Mouse (Mus musculus) left cerebral cortex, adult 18-20 months (tissue): ENCODE results near the gene Ugt2b38. TPM values are rescaled to one million over a fixed set of nuclear protein-coding genes. Genes with fewer than 3 reads are reported as not detected.
"Not testable (repeated sequence)": the region's sequence is repeated elsewhere in the genome, so short reads cannot be mapped to it uniquely, and the experiment has no call there.

Experiments
- DNase-seq, 2 experiments: peaks; one replicate each; pipeline ENCODE4 v3.0.0; 2021 to 2022; ENCODE audit warnings: low spot score in 2 of 2, mixed read lengths in 1 of 2
- long read RNA-seq, 2 experiments: library from polyadenylated mRNA; stranded (forward); transcript quantifications; one replicate each; pipeline ENCODE4 v2.0.0; 2021
- total RNA-seq, 2 experiments: library from RNA; stranded (reverse); gene quantifications; 2 replicates each; pipeline ENCODE4 v1.2.3; 2021

The Ugt2b38 gene
- not detected for total RNA-seq
- long read RNA-seq, experiment 1: 0 reads
- long read RNA-seq, experiment 2: 0 reads

GRCm38 (mm10) chr5:87424041-87424440 is at the start of gene Ugt2b38:
Ugt2b38 (minus strand) TSS chr5:87424203.
- not testable (repeated sequence) for DNase-seq

DNA sequence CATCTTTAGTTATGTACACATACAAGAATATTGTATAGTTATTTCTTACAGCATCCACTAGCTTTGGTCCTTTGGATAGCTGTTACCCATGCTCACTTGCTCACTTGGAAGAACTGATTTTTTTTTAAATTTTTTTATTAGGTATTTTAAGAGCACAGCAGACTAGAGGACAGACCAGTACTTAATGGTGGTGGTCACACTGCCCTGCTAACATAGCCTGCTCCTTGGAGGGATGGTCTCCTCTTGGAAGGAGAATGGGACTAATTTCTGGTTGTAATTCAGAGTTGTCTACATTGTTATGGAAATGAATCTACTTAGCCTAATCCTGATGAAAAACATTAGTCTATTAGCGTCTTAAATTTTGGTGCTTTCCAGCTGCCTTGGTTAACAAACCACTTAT is 34.8 kb upstream of the Ugt2b38 start:
- DNase-seq: no peak

DNA sequence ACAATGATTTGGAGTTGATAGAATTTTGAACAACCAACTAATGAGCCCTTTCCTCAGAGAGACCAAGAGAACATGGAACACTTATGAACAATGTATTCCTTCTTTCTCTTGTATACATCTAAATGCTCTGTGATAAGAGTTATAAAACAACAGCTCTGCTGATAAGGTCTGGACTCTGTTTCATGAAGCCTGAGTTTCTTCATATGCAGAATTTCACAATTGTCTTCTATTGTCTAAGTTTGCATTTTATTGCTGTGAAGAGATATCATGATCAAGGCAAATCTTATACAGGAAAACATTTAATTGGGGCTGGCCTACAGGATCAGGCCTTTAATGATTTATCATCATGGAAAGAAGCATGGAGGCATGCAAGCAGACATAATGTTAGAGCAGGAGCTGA is 33.7 kb upstream of the Ugt2b38 start:
- DNase-seq: no peak

GRCm38 (mm10) chr5:87456216-87456850 is 32.3 kb upstream of the Ugt2b38 start:
- no peak for DNase-seq

- DNase-seq: no peak
These were observed 31.5 kb upstream of the Ugt2b38 start for GRCm38 (mm10) chr5:87455519-87455918.

DNA sequence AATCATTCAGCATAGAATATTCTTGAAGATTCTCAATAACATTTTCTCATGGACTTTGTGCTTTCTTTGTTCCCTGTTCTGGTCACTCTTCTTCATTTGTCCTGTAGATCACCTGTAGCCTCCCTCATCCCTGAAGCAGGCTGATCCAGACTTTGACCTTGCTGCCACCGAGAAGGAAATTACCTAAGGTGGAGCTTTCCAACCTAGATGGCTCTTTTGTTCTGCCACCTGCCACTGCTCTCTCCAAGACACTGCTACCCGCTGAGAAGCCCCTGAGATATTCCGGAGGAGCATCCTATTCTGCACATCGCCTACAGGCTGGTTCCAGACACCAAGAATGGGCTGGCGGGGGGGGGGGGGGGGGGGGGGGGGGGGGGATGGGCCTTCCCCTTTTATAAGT is 28.5 kb upstream of the Ugt2b38 start:
- not testable (repeated sequence) for DNase-seq

DNA sequence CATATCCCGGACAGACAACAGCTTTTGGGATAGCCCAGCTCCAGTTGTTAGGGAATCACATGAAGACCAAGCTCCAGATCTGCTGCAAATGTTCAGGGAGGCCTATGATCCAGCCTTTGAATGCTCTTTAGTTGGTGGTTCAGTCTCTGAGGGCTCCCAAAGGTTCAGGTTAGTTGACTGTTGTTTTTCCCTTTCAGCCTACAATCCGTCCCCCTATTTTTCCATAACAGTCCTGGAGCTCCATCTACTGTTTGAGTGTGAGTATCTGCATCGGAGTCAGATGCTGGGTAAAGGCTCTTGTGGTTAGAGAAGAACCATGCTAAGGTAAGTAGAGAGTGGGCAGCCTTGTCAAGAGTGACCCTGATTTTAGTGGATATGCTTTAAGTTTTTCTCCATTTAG is 12.3 kb upstream of the Ugt2b38 start:
- DNase-seq: peak in 1 of 2 experiments; percentile 11

- DNase-seq: no peak
These were observed 1.7 kb upstream of the Ugt2b38 start for GRCm38 (mm10) chr5:87425676-87426075.

GRCm38 (mm10) chr5:87396968-87397367 is 27.0 kb downstream of the Ugt2b38 start:
- DNase-seq: no peak

GRCm38 (mm10) chr5:87390818-87391217 is 33.2 kb downstream of the Ugt2b38 start:
- DNase-seq: no peak

GRCm38 (mm10) chr5:87380234-87380633 is 43.8 kb downstream of the Ugt2b38 start:
- no peak for DNase-seq

DNA sequence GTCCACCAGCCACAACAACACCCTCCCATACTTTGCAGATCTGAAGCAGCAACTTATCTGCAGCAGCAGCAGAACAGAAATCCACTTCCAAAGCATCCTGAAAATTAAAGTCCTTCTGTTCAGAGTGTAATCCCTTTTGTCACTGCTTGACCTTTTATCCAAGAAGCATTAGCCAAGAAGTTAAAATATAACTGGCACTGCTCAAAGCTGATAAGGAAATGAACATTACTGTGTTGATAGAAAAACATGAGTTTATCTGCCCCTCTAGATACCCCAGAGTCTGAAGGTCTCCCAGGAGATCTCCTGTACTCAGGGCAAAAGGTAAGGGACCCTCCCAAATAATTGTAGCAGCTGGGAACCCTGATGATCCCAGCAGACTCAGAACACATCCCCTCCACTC is 44.2 kb downstream of the Ugt2b38 start:
- no peak for DNase-seq

- DNase-seq: no peak
These were observed 48.1 kb downstream of the Ugt2b38 start for GRCm38 (mm10) chr5:87375874-87376383.

DNA sequence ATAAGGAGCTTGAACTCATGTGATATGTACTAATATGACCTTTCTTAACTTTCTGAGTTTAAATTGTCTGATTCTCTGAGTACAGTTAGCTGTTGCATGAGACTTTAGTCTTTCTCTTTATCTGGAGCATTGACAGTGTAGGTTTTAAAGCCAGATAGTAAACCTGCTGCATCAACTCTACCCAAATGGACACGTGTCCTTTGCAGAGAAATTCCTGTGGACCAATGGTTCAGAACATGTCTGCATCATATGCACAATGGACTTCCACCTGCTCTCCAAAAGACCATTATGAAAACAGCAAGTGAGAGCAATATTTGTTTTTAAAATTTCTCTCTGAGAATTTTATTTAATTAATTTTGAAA is 50.5 kb downstream of the Ugt2b38 start:
- no peak for DNase-seq

DNA sequence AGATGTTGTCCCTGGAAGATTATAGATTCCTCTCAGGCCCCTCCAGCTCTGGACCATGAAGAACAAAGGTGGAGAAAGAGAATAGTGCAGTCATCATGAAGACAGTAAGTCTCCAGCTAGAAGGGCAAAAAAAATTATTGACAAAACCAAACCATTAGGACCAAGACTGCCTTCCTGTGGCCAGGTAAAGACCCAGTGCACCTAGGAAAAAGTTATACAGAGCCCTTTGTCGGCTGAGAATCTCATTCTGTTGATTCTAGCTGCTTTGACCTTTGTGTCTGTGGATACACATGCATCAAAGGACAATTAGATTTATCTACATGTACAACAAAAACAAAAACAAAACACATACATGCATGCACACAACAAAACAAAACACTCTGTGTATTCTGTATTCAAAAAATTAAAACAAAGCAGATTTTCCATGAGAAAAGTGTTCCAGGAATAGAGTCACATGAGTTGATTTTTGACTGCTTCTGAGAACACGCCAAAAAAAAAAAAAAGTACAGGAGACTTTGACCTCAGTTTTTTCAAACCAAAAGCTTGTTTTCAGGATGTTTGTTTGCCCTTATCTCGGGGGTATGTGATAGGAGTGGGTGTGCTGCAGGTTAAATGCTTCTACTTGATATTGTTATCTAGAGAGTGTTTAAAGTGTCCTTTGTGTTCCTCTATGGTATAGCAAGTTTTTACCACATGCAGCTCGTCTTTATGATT is 51.1 kb downstream of the Ugt2b38 start:
- DNase-seq: not testable (repeated sequence)

Other genes starting within 250 kb of the Ugt2b38 start
- gene Ugt2b37, start 169.4 kb downstream of the Ugt2b38 start, total RNA-seq: not detected
- not detected for gene Ugt2a3, start 87.0 kb downstream of the Ugt2b38 start, total RNA-seq
- gene Ugt2a2, start 58.1 kb upstream of the Ugt2b38 start, total RNA-seq: not detected
- not detected for gene Gm43638, start 62.6 kb upstream of the Ugt2b38 start, total RNA-seq
- gene Ugt2a1, start 66.7 kb upstream of the Ugt2b38 start, total RNA-seq: not detected
- not detected for gene Sult1b1, start 114.0 kb upstream of the Ugt2b38 start, total RNA-seq
- gene Sult1d1, start 144.8 kb upstream of the Ugt2b38 start, total RNA-seq: not detected
- gene Sult1e1, start 167.4 kb upstream of the Ugt2b38 start, total RNA-seq: not detected
- not detected for gene Csn1s1, start 242.0 kb upstream of the Ugt2b38 start, total RNA-seq